Mouse (Mus musculus) layer of hippocampus, postnatal 25 days (tissue): ENCODE measurements around the gene Nkpd1. TPM values are rescaled to one million over a fixed set of nuclear protein-coding genes. Genes with fewer than 3 reads are reported as not detected.

Source experiments
- DNase-seq, 2 experiments: peaks; one replicate each; pipeline ENCODE4 v3.0.0; 2022; ENCODE audit warnings: mixed read lengths in 2 of 2, low spot score in 1 of 2; ENCODE audit errors: extremely low spot score in 1 of 2
- total RNA-seq, 2 experiments: library from RNA; stranded (reverse); gene quantifications; 2 replicates each; pipeline ENCODE4 v1.2.3; 2021

The Nkpd1 gene
- total RNA-seq, 2 experiments from 2014 or later, result 0.49 to 0.66 TPM

GRCm38 (mm10) chr7:19569647-19570046 is 52.0 kb downstream of the Nkpd1 start:
- DNase-seq, result no peak

DNA sequence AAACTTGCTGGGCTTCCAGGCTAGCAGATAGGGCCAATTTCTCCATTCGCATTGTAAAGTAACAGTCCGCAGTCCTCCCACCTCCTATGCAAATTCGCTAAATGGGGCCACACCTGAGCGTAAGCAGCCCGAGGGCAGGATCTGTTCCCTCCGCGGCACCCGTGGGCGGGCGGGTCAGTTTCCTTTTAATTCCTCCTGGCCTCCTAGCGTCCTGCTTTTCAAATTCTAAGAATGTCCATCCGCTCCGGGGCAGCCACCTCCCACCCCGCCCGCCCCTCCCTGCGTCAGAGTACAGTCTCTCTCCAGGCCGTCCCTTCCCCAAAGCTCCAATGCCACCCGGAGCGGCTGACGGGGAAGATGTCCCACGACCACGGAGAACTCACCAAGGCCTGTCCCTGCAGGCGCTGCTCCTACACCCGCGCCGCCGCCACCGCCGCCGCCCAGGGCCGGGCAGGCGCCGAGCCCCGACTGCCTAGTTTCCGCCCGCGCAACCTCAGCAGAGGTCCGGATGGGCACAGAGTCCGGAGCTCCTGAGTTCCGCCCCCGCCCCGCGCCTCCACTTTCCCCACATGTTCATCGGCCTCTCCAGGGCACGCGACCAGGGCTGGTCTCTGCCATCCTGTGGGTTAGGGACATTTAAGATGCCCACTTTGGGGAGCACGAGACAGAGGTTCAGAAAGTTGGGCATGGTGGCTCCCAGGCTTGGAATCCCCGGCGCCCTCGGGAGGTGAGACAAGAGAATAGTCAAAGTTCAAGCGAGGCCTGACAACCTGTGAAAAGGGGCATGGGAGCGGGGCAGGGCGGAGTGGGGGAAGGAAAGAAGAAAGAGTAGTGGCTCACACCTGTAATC is 55.5 kb downstream of the Nkpd1 start:
- peak; percentile 67 to 74 for DNase-seq

GRCm38 (mm10) chr7:19573776-19574140 is 56.1 kb downstream of the Nkpd1 start:
- DNase-seq, result no peak

Other genes with a start within 250 kb of the Nkpd1 start
- 10 to 100 TPM; 15.2 to 16.3 TPM for gene Vasp, start 246.0 kb upstream of the Nkpd1 start, total RNA-seq
- not detected for gene Ppm1n, start 237.8 kb upstream of the Nkpd1 start, total RNA-seq
- 10 to 100 TPM; 85.9 to 96.3 TPM for gene Rtn2, start 235.2 kb upstream of the Nkpd1 start, total RNA-seq
- gene Fosb, start 207.8 kb upstream of the Nkpd1 start, total RNA-seq, result 1 to 10 TPM; 5.2 to 9.8 TPM
- gene Ercc1, start 173.1 kb upstream of the Nkpd1 start, total RNA-seq, result 10 to 100 TPM; 37.8 to 39.1 TPM
- gene Cd3eap, start 158.4 kb upstream of the Nkpd1 start, total RNA-seq, result 10 to 100 TPM; 17.7 to 18.3 TPM
- gene Ppp1r13l, start 158.1 kb upstream of the Nkpd1 start, total RNA-seq, result 1 to 10 TPM; 4.5 to 4.8 TPM
- gene Ercc2, start 135.8 kb upstream of the Nkpd1 start, total RNA-seq, result 10 to 100 TPM; 34.5 to 34.9 TPM
- gene Klc3, start 113.7 kb upstream of the Nkpd1 start, total RNA-seq, result 1 to 10 TPM; 2.2 to 3.4 TPM
- not detected for gene Ckm, start 113.1 kb upstream of the Nkpd1 start, total RNA-seq
- gene Mark4, start 59.0 kb upstream of the Nkpd1 start, total RNA-seq, result 100 to 1,000 TPM in 1 of 2 experiments, 10 to 100 TPM in 1; 92.8 to 105 TPM
- gene Exoc3l2, start 54.5 kb upstream of the Nkpd1 start, total RNA-seq, result under 1 TPM; 0.37 to 0.38 TPM
- 1 to 10 TPM; 6.0 to 7.1 TPM for gene Bloc1s3, start 9.5 kb upstream of the Nkpd1 start, total RNA-seq
- 10 to 100 TPM; 20.1 to 21.1 TPM for gene Trappc6a, start 9.4 kb upstream of the Nkpd1 start, total RNA-seq
- gene Ppp1r37, start 45.2 kb downstream of the Nkpd1 start, total RNA-seq, result 100 to 1,000 TPM; 103 to 112 TPM
- 1 to 10 TPM in 1 of 2 experiments, under 1 TPM in 1; 0.30 to 1.0 TPM for gene Zfp296, start 59.4 kb downstream of the Nkpd1 start, total RNA-seq
- 10 to 100 TPM; 38.0 to 40.7 TPM for gene Gemin7, start 59.8 kb downstream of the Nkpd1 start, total RNA-seq
- gene Clasrp, start 86.6 kb downstream of the Nkpd1 start, total RNA-seq, result 10 to 100 TPM; 70.6 to 94.5 TPM
- 10 to 100 TPM in 1 of 2 experiments, 1 to 10 TPM in 1; 9.4 to 10.4 TPM for gene Relb, start 111.6 kb downstream of the Nkpd1 start, total RNA-seq
- 100 to 1,000 TPM; 148 TPM for gene Clptm1, start 147.2 kb downstream of the Nkpd1 start, total RNA-seq
- gene Apoc2, start 160.1 kb downstream of the Nkpd1 start, total RNA-seq, result not detected
- gene Gm44805, start 163.6 kb downstream of the Nkpd1 start, total RNA-seq, result not detected
- gene Apoc4, start 163.6 kb downstream of the Nkpd1 start, total RNA-seq, result not detected
- 1 to 10 TPM; 4.8 to 7.5 TPM for gene Apoc1, start 174.8 kb downstream of the Nkpd1 start, total RNA-seq
- gene Apoe, start 181.3 kb downstream of the Nkpd1 start, total RNA-seq, result 1,000 to 10,000 TPM; 2,615 to 2,768 TPM
- gene Tomm40, start 197.6 kb downstream of the Nkpd1 start, total RNA-seq, result 100 to 1,000 TPM; 109 TPM
- gene Nectin2, start 232.6 kb downstream of the Nkpd1 start, total RNA-seq, result 1 to 10 TPM; 7.9 to 9.1 TPM